Mouse (Mus musculus): Measurements from ENCODE around the gene Ubxn6. TPM values are rescaled to one million over a fixed set of nuclear protein-coding genes. Genes with fewer than 3 reads are reported as not detected.

Gene Ubxn6
- polyA plus RNA-seq (2012; rRNA removed) = 25.8 and 28.1 TPM in 2 replicates

DNA sequence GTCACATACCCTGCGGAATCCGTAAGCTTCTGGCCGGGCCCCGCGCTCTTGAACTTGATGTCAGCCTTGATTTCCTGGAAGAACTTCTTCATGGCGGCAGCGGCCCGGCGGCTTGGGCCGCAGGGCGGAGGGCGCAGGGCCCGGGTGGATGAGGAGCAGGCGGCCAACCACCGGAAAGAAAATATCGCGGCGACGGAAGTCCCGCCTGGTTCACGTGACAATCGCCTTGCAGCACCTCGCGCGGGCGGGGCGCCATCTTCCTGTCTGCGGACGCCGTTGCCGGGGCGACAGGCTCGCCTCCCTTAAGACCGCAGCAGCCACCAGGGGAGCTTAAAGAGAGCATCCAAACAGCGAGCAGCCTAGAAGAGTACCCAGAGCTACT lies at the start of gene Ubxn6:
Ubxn6 (minus strand) TSS at position 202 of the 382 bp plus-strand sequence.

DNA sequence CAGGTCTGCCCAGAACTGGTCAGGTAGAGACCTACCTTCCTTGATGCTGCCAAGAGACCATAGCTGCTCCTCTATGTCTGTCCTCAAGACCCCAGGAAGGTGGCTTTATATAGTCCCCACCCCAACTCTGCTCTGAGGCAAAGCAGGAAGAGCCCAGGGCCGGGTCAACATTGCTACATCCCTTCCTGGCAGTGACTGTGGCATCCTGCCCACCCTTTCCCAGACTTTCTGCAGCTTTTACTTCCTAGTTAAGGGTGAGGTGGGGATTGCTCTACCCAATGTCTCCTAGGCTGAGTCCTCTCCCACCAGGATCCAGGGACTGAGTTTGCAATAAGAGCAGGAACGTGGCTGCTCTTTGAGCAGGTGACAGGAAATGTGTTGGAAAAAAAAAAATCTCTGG lies 47.0 kb upstream of the Ubxn6 start, which contains the start of gene Lrg1:
Lrg1 (minus strand) TSS at position 176 of the 400 bp plus-strand sequence.

DNA sequence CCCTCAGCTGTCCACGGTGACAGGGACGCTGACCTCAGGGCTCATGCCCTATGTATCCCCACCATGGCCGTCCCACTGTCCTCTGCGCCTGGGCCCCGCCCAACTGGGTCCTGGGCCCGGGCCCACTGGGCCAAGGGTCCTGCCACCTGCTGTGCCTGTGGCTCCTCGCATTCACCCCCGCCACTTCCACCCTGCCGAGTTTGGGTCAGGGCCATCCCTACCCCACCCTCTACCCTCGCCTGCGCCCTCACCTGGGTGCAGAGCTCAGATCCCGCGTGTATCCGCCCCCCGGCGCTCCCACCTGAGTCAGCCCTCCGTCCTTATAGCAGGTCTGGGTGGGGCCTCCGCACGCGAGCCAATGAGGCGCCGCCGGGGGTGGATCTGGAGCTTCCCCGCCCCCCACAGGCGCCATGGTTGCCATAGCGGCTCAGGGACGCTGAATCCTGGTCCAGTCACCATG lies 42.5 kb upstream of the Ubxn6 start, which contains the start of gene Plin5:
Plin5 (minus strand) TSS at position 346 of the 460 bp plus-strand sequence.

DNA sequence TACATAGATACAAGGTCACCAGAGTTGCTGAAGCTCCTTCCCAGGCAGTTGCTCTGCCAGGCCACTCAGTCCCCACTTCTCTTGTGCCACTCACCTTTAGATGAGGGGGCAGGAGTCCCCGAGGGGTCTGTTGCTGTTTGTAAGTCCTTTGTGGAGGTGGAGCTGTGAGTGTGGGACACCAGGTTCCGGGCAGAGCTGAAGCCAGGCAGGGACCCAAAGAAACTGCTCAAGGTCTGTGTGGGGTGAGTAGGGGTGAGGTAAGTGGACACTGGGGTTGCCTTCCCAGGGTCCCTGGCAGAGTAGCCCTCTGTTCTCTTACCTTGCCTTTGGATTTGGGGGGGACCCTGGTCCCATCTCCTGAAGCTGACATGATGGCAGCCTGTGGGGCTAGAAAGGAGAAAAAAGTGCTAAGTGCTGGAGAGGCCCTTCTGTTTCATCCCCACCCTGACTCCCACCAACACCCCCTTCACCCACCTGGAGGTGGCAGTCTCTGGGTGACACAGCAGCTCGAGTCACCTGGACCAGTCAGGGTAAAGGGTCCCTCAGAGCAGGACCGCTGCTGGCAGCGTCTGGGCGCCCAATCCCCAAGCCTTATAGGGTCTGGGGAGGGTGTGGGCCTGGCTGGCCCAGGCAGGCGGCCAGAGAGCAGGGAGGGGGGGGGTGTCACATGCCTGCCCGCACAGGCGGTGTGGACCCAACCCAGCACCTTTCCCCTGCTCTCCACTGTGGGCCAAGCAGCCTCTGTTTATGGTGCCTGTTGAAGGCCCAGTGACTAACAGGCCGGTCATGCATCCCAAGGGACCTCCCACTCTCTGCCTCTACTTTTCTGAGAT lies 34.6 kb upstream of the Ubxn6 start, which contains the start of gene Plin4:
Plin4 (minus strand) TSS at position 585 of the 833 bp plus-strand sequence.

DNA sequence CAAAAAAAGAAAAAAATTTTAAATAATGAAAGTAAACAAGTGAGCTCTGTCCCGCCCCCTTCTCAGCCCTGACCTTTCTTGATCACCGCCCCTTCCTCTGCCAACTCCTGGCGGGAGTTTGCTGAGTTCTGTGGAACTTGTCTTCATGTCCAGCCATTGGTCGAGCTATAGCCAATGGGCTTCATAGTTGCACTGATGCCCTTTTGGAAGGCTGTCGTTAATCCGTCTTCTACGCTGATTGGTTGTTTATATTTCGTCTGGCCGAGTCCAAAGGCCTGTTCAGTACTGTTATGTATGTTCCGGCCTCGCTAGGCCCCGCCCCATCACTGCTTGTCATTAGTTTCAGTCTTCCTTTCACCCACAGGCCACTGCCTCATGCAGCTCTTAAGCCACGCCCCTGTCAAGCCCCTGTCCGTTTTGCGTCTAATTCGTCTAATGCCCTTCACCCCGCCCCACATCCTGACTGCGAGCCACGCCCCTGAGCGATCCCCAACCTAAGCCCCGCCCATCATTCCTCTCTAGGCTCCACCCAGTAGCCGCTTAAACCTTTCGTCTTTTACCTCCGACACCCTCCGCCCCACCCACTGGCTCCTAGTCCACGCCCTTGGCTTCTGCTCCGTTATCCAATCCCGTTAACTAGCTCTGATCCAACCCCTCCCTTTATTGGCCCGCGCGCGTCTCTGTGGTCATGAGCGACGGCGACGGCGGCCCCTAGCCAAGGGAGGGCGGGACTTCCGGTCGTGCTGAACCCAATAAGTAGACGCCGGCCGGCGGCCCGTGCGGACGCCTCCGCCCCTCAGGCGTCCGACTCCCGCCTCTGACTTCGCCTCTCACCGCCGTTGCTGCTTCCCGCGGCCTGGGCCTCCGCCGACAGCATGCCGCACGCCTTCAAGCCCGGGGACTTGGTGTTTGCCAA lies 4.3 kb upstream of the Ubxn6 start, which contains the start of gene Hdgfl2:
Hdgfl2 (plus strand) TSS at position 755 of the 916 bp plus-strand sequence.

DNA sequence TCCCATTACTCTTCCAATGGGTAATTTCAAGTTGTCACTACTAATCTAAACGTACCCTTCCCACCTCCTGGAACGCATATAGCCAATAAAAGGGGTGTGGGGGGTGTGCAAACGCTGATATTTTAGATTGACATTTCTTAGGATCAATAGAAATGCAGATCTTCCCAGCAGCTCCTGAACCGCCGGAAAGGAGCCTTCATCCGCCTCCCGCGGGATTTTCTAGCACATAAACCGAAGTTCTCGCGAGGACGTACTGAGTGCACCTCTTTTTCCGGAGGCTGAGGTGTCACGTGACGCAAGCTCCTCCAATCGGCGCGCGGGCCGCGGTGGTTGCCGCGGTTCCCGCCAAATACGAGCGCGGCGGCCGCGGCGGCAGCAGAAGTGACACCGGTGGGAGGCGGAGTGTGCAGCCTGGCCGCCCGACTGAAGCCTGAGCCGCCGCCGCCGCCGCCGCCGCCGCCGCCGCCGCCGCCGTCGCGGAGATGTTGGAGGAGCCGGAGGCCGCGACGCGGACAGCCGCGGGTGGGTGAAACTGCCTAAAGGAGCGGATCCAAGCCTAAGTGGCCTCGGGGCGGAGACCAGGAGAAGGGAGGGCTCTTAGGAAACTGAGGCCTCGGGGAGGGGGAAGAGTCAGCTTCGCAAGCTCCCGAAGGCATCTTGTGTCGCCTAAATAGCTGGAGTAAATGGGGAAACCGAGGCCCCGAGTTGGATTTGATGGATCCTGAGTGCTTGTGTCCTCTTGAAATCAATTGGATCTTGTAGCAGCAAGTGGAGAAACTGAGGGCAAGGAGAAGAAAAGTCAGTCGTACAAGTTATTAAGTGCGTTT lies 34.6 kb downstream of the Ubxn6 start, which contains the start of gene Chaf1a:
Chaf1a (plus strand) TSS at position 410 of the 827 bp plus-strand sequence.

DNA sequence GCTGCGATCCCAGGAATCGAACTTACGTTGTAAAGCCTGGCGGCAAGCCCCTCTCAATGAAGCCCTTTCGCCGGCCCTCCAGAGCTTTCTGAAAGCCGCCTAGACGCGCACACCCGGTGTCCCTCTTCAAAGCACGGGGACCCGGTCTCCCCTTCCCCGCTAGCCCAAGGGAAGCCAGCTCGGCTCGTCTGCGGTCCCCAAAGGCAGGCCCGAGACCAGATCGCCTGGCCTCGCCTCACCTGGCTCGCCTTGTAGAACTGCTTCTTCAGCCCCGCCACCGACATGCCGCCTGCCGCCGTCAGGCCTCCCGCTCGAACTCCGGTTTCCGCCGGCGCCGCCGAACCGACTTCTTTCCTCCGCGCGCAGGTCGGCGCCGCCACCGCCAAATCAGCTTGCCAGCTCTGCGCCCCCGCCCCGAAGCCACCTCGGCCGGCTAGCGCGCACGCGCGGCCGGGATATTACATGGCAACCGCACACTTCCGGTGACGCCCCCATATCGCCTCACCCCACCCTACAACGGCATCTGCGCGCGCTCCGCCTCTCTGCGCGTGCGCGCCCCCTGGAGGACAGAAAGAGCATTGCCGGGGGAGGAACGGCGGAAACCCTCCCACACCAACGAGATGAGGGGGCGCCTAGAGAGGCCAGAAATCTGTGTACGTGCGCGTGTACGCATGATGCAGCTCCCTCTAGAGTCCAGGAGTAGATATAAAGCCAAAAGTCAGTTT lies 38.5 kb downstream of the Ubxn6 start, which contains the start of gene Sh3gl1:
Sh3gl1 (minus strand) TSS at position 460 of the 725 bp plus-strand sequence.

Other genes with a start within 250 kb of the Ubxn6 start
- gene Zfp119a, start 196.1 kb downstream of the Ubxn6 start, polyA plus RNA-seq (2012; rRNA removed) = not detected in 2 replicates
- 0.03 and 0.10 TPM in 2 replicates for gene Zfp959, start 182.9 kb downstream of the Ubxn6 start, polyA plus RNA-seq (2012; rRNA removed)
- gene Zfp119b, start 125.5 kb downstream of the Ubxn6 start, polyA plus RNA-seq (2012; rRNA removed) = not detected in 2 replicates
- 1.7 and 3.1 TPM in 2 replicates for gene Ebi3, start 122.4 kb downstream of the Ubxn6 start, polyA plus RNA-seq (2012; rRNA removed)
- gene Yju2, start 115.9 kb downstream of the Ubxn6 start, polyA plus RNA-seq (2012; rRNA removed) = 2.5 and 2.8 TPM in 2 replicates
- gene Shd, start 104.6 kb downstream of the Ubxn6 start, polyA plus RNA-seq (2012; rRNA removed) = 1.0 and 2.0 TPM in 2 replicates
- gene Fsd1, start 88.5 kb downstream of the Ubxn6 start, polyA plus RNA-seq (2012; rRNA removed) = 0.23 and 0.35 TPM in 2 replicates
- gene Stap2, start 69.4 kb downstream of the Ubxn6 start, polyA plus RNA-seq (2012; rRNA removed) = 35.8 and 36.1 TPM in 2 replicates
- 68.7 and 91.5 TPM in 2 replicates for gene Mpnd, start 69.3 kb downstream of the Ubxn6 start, polyA plus RNA-seq (2012; rRNA removed)
- gene Sh3gl1, start 38.4 kb downstream of the Ubxn6 start, polyA plus RNA-seq (2012; rRNA removed) = 56.0 and 61.6 TPM in 2 replicates
- 1.4 and 2.1 TPM in 2 replicates for gene Chaf1a, start 34.6 kb downstream of the Ubxn6 start, polyA plus RNA-seq (2012; rRNA removed)
- 22.5 and 23.4 TPM in 2 replicates for gene Hdgfl2, start 4.6 kb upstream of the Ubxn6 start, polyA plus RNA-seq (2012; rRNA removed)
- gene Plin4, start 34.8 kb upstream of the Ubxn6 start, polyA plus RNA-seq (2012; rRNA removed) = 10.9 and 12.4 TPM in 2 replicates
- 0.91 and 1.1 TPM in 2 replicates for gene Plin5, start 42.6 kb upstream of the Ubxn6 start, polyA plus RNA-seq (2012; rRNA removed)
- 20.4 and 44.5 TPM in 2 replicates for gene Lrg1, start 47.0 kb upstream of the Ubxn6 start, polyA plus RNA-seq (2012; rRNA removed)
- 4.3 and 10.0 TPM in 2 replicates for gene Sema6b, start 65.3 kb upstream of the Ubxn6 start, polyA plus RNA-seq (2012; rRNA removed)
- 1.9 and 2.3 TPM in 2 replicates for gene Tnfaip8l1, start 87.4 kb upstream of the Ubxn6 start, polyA plus RNA-seq (2012; rRNA removed)
- 58.8 and 74.9 TPM in 2 replicates for gene Mydgf, start 108.9 kb upstream of the Ubxn6 start, polyA plus RNA-seq (2012; rRNA removed)
- 23.2 and 24.5 TPM in 2 replicates for gene Dpp9, start 143.9 kb upstream of the Ubxn6 start, polyA plus RNA-seq (2012; rRNA removed)
- gene Fem1a, start 181.8 kb upstream of the Ubxn6 start, polyA plus RNA-seq (2012; rRNA removed) = 14.9 and 19.2 TPM in 2 replicates
- 23.4 and 24.4 TPM in 2 replicates for gene Ticam1, start 201.8 kb upstream of the Ubxn6 start, polyA plus RNA-seq (2012; rRNA removed)
- gene Plin3, start 217.8 kb upstream of the Ubxn6 start, polyA plus RNA-seq (2012; rRNA removed) = 29.0 and 30.0 TPM in 2 replicates
- not detected in 2 replicates for gene Arrdc5, start 225.3 kb upstream of the Ubxn6 start, polyA plus RNA-seq (2012; rRNA removed)
- gene Uhrf1, start 228.3 kb upstream of the Ubxn6 start, polyA plus RNA-seq (2012; rRNA removed) = 4.9 and 5.6 TPM in 2 replicates